Mouse (Mus musculus) C2C12 (cell line): ENCODE results near the gene A530016L24Rik.

Source experiments
- CTCF ChIP-seq: IDR thresholded peaks from one replicate; pipeline ENCODE4 v1.5.1; 2011; ENCODE audit not compliant: control insufficient read depth, insufficient read depth, insufficient read length
- MAX ChIP-seq: IDR thresholded peaks from one replicate; pipeline ENCODE4 v1.6.1; 2011; ENCODE audit warnings: mild to moderate bottlenecking, control low read depth
- MYOD1 ChIP-seq: IDR thresholded peaks from one replicate; pipeline ENCODE4 v1.6.1; 2011; ENCODE audit warnings: low read depth; ENCODE audit not compliant: control insufficient read depth, insufficient read length
- MYOG ChIP-seq: IDR thresholded peaks from one replicate; pipeline ENCODE4 v1.6.1; 2011; ENCODE audit not compliant: control insufficient read depth, insufficient read length; ENCODE audit errors: extremely low read depth
- USF1 ChIP-seq: IDR thresholded peaks from one replicate; pipeline ENCODE4 v1.6.1; 2011; ENCODE audit warnings: low read depth, mild to moderate bottlenecking, control low read depth, moderate library complexity

DNA sequence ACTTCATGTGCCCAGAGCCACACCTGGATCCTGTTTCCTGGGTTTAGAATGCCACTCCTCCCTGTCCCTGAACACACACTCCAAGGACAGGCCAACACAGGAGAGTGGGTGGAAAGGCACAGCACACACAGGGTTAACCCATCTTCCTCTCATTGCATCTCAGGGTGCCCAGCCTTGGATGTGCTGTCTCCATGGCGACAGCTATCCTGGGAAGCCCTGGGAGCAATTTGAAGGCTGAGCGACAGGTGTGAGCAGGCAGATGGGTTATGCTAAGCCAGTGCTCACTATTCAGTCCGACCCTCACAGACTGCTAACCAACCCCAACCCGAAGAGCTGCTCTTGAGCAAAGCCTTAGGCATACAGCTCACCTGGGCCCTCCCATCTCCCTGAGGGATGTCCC is 18.0 kb downstream of the A530016L24Rik start:
- no peak for TF ChIP-seq CTCF
- TF ChIP-seq USF1: no peak
- no peak for TF ChIP-seq MAX
- TF ChIP-seq MYOG: no peak
- TF ChIP-seq MYOD1: no peak
